Mouse (Mus musculus) T-helper 2 cell (primary cell): ENCODE results near the gene Ciz1.

Experiments
- in situ Hi-C: fragments of 300-600 bp; cut with MboI, MseI; formaldehyde crosslinking; loops from one replicate; pipeline ENCODE4 v1.15.1; 2025; ENCODE audit warnings: high pct_unique_total_duplicates

Gene Ciz1

DNA sequence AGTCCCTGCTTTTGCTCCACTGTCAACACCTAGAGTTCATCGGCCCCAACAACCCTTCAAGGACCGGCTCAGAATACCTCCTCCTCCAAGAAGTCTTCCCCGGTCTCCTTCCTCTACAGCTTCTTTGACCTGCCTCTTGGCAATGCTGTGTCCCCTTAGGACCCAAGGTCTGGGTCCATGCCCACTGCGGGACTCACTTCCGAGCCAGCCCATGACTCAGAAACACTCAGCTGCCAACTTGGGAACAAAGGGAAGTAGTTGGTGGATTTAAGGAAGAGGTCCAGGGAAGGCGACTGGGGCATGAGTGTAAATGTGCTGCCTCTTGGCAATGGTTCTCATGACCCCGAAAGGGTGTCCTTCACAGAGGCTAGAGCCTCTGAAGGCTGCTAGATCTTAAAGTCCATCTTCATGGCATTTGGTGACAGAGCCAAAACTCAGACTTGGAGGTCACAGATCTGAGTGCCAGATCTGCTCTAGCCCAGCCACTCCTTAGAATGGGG lies 27.9 kb downstream of the Ciz1 start:
- in situ Hi-C loops = no loop called here

DNA sequence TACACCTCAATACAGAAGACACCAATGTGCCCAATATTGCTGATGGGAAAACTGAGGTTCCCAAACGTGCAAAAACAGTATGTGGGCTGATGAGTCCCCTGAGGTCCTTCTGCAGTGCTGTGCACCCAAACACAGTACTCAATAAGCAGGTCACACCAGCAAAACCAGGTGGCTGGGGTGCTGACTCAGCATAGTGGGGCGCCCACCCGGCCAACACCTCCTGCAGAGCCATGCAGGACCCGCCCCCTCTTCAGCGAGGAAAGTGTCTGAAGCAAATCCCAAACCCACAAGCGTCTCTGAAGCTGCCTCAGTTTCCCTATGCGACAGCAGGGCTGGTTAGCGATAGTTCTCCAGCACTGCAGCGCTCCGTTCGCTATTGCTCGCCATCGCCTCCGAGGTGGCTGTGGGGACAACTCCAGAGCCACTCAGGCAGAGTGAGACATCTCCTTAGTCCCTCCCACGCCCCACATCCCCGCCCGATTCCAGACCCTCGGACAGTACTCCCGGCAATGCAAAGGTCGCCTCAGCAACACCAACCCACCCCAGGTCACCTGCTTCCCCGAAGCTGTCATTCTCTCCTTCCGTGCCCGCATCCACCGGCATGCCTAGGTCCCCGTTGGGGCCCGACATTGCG lies 29.1 kb downstream of the Ciz1 start:
- in situ Hi-C loops = no loop called here

DNA sequence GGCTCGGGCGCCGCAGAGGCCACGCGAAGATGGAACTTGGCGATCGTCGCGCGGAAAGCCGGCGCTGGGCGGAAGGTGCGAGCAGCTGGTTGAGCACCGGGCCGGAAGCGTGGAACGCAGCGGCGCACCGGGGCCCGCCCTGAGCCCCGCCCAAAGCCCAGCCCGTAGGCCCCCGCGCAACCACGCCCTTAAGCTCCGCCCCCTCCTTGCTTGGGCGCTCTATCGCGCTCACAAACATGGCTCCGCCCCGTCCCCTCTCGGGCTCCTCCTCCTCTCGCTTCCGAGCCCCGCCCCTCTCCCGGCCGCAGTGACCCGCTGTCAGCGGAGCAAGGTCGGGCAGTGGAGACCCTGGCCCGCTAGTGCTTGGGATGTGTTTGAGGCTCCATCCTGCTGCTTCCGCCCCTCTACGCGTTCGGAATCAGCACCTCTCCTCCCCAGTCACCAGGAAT lies 29.7 kb downstream of the Ciz1 start, which contains the start of gene 1110008P14Rik:
Gene 1110008P14Rik, minus strand, starts transcription at position 164 of the 449 bp plus-strand sequence.
- in situ Hi-C loops = no loop called here

DNA sequence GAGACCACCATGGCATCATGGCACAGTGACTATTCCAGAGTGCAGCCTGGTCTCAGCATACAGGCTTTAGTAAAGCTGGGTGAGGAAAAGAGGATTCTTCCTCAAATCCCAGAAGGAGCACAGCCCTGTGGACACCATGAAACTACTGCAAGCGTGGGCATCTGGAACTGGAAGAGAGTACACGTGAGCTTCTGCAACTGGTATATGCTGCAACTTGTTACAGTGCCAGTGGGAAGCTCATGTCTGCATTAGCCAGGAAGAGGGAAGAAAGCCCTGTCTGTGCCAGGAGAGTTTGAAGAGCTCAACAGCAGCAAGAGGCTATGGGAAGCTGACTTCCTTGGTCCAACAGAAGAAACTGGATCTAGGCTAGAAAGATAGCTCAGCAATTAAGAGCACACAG lies 30.6 kb downstream of the Ciz1 start:
- in situ Hi-C loops = no loop called here

DNA sequence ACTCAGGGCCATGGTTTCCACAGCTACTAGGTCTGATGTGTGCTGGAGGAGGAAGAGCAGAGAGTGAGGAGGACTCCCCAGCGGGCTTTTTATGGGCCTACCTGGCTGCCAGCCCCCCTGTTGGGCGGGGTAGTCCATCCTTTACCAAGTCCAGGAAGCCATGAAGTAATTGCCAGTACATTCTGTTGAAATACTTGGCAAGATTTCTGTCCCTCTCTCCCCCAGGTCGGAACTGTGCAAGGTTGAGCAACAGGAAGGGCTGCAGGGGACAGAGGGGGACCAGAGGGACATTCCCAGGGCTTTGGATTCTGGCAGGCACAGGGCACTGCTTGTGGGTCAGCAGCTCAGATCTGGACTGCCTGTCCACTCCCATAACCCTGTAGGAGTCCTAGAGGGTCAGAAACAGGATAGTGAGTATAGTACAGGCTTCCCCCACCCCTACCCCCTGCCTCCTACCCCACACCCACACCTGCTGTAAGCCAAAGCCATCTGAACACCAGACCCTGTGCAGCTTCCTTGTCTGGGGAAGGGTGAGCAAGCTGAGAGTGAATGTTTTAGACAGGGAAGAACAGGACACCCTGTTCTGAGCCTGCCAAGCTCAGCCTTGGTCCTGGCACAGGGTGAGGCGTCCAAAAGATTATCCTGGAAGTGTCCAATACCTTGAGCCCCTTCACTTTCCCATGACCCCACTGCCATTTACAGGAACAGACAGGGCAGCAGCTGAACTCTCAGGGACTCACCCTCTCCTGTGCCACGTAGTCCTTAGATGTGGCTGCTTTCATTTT lies 35.8 kb downstream of the Ciz1 start, which contains the start of gene Lcn2:
Gene Lcn2, minus strand, starts transcription at position 547 of the 785 bp plus-strand sequence.
- in situ Hi-C loops = no loop called here

- in situ Hi-C loops = no loop called here
These were observed 37.0 kb downstream of the Ciz1 start for GRCm38 (mm10) chr2:32389157-32389556.

DNA sequence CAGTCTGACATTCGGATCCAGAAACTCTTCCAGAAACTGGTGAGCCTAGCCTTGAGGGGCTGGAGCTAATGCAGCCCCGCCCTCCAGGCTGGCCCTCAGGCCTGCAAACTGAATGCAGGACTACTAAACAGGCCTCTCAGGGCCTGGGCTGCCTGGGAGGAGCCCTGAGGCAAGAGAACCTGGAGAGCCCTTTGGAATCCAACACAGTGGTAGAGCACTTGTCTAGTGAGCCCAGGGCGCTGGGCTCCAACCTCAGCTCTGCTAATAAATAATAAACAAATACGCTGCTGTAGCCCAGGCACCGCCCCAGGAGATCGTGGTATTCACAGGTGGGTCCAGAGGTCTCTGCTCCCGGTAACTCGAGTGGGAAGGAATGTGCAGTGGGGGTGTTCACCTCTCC lies 38.7 kb downstream of the Ciz1 start:
- in situ Hi-C loops = no loop called here

DNA sequence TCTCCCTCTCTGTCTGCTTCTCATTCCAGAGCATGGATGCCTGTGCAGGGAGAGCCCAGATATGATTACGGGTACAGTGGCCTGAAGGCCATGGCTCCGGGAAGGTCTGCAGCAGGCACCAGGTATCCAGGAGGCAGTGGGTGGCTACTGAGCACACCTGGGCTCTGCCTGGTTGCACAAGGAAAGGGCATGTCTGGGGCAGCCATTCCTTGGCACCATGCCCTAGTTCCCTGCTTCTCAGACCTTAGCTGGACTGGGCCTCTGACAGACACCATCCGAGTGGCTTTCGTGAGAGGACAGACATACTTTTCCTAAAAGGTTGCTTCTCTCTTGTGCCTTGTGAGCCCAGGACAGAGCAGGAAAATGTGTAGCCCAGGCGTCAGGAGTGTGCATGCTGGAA lies 39.9 kb downstream of the Ciz1 start:
- in situ Hi-C loops = no loop called here

DNA sequence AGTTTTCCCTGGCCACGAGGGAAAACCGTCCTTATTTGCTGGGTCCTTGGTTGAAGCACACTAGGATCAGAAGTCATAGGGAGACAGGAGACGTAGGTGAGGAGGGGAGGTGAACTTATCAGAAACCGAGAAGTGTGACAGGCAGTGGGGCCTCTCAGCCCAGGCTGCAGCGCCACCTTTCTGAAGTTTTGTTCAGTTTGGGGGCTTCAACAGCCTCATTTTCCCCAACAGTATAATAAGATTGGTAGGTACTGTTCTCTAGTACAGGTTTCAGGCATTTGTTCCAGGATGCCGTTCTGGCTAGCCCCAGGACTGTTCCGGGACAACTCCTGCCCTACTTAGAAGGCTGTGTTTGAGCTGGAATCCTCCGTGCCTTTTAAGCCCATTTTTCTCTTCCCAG lies 42.8 kb downstream of the Ciz1 start:
- in situ Hi-C loops = no loop called here

DNA sequence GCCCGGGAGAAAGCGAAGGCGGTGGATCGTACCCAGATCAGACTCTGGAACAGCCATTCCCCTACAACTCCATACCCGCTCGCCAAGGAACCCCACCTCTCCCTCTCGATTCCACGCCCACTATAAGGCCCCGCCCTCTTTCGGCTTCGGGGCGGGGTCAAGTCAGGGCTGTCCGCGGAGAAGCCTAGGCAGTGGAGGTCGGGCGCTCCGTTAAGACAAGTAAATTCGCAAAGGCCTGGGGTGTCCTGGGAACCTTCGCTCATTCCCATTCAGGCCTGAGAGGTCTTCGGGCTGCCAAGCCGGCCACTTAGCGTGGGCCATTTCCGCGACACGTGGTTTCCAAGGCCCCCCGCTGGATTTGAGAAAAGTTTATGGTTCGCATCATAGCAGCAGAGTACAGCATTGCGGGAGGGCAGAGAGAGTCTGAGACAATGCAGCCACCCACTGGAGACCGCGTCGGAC lies 43.4 kb downstream of the Ciz1 start, which contains the start of gene Ptges2:
Gene Ptges2, plus strand, starts transcription at position 413 of the 462 bp plus-strand sequence.
- in situ Hi-C loops = no loop called here

DNA sequence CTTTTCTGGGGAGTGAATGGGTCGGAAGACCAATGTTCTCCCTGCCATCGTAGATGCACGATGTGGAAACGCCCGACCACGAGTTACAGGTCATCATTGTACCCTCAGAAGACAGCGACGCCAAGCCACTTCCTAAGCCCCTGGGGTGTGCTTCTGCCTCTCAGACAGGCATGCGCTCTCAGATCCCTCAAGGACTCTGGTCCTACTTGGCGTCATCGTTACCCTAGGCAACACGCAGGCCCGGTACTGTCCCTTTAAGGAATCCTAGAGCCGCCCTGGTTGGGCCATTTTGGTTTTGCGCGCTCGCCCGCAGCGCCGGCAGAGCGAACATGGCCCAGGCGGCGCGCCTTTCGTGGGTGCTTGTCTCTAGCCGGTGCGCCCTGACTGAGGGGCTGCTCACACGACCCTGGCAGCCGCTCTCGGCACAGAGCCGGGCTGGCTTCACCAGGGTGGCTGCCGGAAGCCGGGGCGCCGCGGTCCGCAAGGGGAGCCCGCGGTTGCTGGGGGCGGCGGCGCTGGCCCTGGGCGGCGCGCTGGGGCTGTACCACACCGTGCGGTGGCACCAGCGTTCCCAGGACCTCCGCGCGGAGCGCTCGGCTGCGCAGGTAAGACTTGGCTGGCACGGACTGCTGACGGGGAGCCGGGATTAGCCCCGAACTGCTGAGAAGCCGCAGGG lies 44.0 kb downstream of the Ciz1 start:
- in situ Hi-C loops = no loop called here

DNA sequence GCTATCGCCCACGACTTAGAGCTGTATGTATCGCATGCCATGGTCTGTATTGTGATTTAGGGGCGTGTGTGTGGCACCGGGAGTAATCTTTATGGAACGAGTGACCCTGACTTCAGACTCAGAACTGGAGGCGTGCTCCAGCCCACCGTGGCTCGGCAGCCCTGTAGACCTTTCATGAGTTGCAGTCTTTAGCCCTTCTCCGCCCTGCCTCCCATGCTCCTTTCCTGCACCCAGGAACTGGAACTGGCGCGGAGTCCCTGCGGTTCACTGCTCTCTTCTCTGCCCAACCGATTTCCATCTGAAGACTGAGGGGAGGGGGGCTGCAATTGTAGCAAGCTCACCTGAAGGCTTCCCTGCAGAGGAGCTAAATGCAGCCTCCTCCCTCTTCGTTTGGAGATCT lies 44.6 kb downstream of the Ciz1 start:
- in situ Hi-C loops = no loop called here

DNA sequence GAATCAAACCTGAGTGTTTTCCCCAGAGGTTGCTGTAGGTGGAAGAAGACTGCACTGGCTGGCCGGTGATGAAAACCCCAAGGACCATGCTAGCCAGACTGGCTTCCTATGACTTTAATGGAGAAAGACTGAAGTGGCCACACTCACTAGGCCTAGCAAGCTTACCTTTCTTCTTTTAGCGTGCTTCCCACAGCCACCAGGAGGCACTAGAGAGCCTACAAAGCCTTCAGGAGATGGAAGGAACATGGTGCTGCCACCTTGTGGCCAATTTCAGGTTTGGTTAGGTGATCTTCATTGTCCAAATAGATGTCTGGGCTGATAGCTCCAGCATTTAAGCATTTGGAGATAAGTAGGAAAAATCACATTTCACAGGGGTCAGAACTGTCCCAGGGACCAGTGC lies 52.5 kb downstream of the Ciz1 start:
- in situ Hi-C loops = loop anchor here (5.0 kb wide), 1 partner anchor 83 kb away; no protein-coding TSS in a partner anchor

GRCm38 (mm10) chr2:32407144-32407824 lies 55.2 kb downstream of the Ciz1 start:
- in situ Hi-C loops = loop anchor here (5.0 kb wide), 1 partner anchor 80 kb away; no protein-coding TSS in a partner anchor

DNA sequence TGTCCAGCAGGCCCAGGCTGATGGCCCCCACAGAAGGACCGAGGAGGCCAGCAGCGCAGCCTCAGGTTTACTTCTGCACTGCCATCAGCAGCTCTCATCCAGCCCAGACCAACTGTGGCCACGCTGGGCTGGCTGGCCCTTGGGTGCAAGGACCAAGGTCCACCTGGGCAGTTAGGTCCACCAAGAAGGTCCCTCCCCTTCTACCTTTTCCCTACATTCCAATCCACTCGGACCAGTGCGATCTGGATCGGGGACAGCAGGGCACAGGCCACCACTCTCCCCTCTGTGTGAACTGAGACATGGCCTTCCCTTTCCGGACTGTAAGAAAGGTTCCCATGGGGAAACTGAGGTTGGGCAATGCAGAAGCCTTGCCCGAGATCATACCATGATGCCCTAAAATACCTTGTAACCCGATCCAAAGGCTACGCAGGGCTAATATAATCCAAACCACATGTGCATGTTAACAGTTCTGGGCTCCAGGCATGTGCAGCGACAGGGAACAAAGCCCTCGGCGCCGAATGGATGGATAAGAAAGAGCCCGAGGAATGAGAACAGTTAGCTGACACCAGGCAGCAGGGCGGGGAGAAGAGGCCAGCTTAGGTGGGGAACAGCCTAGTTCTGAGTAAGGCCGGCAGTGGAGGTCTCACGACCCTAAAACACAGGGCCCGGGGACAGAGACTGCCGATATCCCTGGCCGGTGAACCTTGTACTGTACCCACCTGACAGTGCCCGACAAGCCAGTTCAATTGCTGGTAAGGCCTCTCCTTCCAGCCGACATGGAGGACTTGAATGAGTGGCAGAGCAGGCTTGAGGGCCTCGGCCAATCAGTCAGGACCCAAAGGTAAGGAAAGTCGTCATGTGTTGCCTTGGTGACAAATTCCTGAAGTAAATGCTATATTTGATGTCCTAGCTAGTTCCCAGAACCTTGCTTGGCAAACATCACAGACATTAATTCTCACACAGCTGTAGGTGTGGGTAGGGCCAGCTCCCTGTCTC lies 56.6 kb downstream of the Ciz1 start:
- in situ Hi-C loops = loop anchor here (5.0 kb wide), 1 partner anchor 79 kb away; no protein-coding TSS in a partner anchor

GRCm38 (mm10) chr2:32411407-32411806 lies 59.3 kb downstream of the Ciz1 start:
- in situ Hi-C loops = no loop called here

DNA sequence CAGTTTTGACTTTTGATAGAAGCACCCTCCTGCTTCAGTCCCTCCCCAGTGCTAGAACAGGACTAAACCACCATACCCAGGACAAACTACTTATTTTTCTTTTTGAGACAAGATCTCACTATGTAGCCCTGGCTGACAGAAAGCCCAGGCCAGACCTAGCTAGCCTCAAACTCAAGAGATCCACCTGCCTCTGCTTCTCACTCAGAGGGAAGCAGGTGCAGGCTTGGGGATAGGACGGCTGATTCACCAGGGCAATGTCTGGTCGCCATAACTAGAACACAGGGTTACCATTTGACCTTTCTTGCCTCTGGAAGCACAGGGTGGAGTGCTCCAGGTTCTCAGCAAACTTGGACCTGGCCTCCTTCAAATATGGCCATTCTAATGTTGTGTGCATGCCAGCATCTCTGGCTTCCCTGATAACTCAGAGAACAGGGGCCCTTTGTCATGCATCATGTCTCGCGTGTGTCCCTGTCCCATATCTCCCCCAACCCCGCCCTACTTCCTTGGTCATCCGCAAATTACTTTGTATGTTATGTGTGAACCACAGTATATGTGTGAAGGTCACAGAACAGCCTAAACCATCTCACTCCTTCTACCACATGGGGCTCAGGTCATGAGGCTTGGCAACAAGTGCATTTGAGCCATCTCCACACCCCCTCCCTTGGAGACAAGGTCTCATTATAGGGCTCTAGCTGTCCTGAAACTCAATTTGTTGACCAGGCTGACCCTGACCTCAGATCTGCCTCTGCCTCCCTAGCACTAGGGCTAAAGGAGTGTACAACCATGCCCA lies 60.8 kb downstream of the Ciz1 start:
- in situ Hi-C loops = no loop called here

- in situ Hi-C loops = no loop called here
These were observed 61.8 kb downstream of the Ciz1 start for GRCm38 (mm10) chr2:32413936-32414335.

GRCm38 (mm10) chr2:32415801-32416200 lies 63.7 kb downstream of the Ciz1 start:
- in situ Hi-C loops = no loop called here
